17 mouse cellular contexts compared by ENCODE assay signal in the genomic region with DNA sequence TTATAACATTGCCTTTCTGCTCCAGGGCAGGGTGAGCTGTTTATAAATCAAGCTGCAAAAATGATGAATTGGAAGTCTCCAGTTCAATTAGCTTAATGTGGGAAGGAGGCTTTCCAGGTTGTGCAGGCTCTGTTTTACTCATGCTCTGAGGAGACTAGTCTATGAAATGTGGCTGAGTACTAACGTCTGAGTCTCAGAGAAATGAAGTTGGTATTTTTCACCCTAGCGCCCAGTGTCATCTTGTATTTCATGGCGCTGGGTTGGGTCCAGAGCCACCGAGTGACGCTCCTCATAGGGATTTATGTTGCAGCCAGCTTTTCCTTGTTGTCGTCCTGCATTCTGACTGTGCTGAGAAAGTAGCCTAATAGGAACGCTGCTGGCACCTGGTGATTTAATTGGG.
DNase-seq lines count a peak whose midpoint lies in the region; ATAC-seq and TF ChIP-seq lines count a peak whose summit lies in the region.
"Had no signal": no experiment of that assay in that cellular context is flagged by ENCODE, and none has a peak within 500 bp of the region (broad histone marks: within the 10 kb centered on the region; RNA-seq: fewer than 3 reads in every experiment).

No protein-coding gene starts in this region.

- no peak overlapping the region for H3K9ac ChIP-seq in hindbrain, embryonic 13.5 days
- H3K9ac ChIP-seq in hindbrain, postnatal 0 days (replicated peaks; ENCODE audit: low read length) = no peak overlapping the region
- no peak overlapping the region for H3K9ac ChIP-seq in midbrain, embryonic 16.5 days (ENCODE audit: low read depth, low read length)
- H3K9ac ChIP-seq: embryonic facial prominence, embryonic 13.5 days; forebrain, embryonic 13.5 days; heart, embryonic 12.5 days had no signal

- no peak for TF ChIP-seq CTCF in hindbrain, postnatal 0 days (IDR thresholded peaks at IDR 0.05; ENCODE audit: low read depth)
- no peak for TF ChIP-seq CTCF in brain, embryonic 14.5 days (IDR thresholded peaks at IDR 0.05; ENCODE audit: borderline replicate concordance, extremely low read depth, insufficient read depth, insufficient read length)

- H3K27me3 ChIP-seq in hindbrain, embryonic 13.5 days = no peaks in the 10 kb centered on the region
- H3K27me3 ChIP-seq in hindbrain, postnatal 0 days (ENCODE audit: insufficient read depth, low read length) = no peaks in the 10 kb centered on the region
- no peaks in the 10 kb centered on the region for H3K27me3 ChIP-seq in limb, embryonic 10.5 days (ENCODE audit: low read depth, poor library complexity, severe bottlenecking)
- no peaks in the 10 kb centered on the region for H3K27me3 ChIP-seq in midbrain, embryonic 16.5 days (ENCODE audit: control insufficient read depth, insufficient read depth, low read depth, low read length)
- H3K27me3 ChIP-seq: embryonic facial prominence, embryonic 13.5 days; forebrain, embryonic 13.5 days; heart, embryonic 12.5 days had no signal

- no peak for ATAC-seq in hindbrain, embryonic 13.5 days (ENCODE audit: low FRiP score)
- no peak for ATAC-seq in hindbrain, postnatal 0 days
- no peak for ATAC-seq in midbrain, embryonic 16.5 days
- ATAC-seq: forebrain, embryonic 13.5 days had no signal

- DNase-seq in hindbrain, postnatal 0 days (ENCODE audit: low spot score) = no peak
- peak; percentile 70 for DNase-seq in MN1 (ENCODE audit: low spot score)
- peak; percentile 35 for DNase-seq in brain, embryonic 14.5 days (ENCODE audit: low read depth)
- DNase-seq in limb, embryonic 10.5 days (ENCODE audit: low spot score) = peak; percentile 44
- no peak for DNase-seq in cerebellum, adult 11 months
- no peak for DNase-seq in left cerebral cortex, adult 11 months (ENCODE audit: low spot score)
- DNase-seq: adrenal gland, adult 8-10 months; adrenal gland, postnatal 36 days; cerebellum, adult 11-12 months; cerebellum, adult 9-10 months; cerebellum, postnatal 25 days; gastrocnemius, postnatal 25 days had no signal

- WGBS in hindbrain, embryonic 13.5 days = 65% methylated on average over 7 of the region's 7 CpGs
- WGBS in hindbrain, postnatal 0 days = 67% methylated on average over 7 of the region's 7 CpGs
- 35% methylated on average over 7 of the region's 7 CpGs for WGBS in limb, embryonic 10.5 days
- 58% methylated on average over 7 of the region's 7 CpGs for WGBS in midbrain, embryonic 16.5 days

- no peaks in the 10 kb centered on the region for H3K9me3 ChIP-seq in hindbrain, embryonic 13.5 days
- no peaks in the 10 kb centered on the region for H3K9me3 ChIP-seq in hindbrain, postnatal 0 days (ENCODE audit: low read length)
- H3K9me3 ChIP-seq in limb, embryonic 10.5 days (replicated peaks) = no peaks in the 10 kb centered on the region
- no peaks in the 10 kb centered on the region for H3K9me3 ChIP-seq in midbrain, embryonic 16.5 days (replicated peaks; ENCODE audit: control insufficient read depth, low read length, poor library complexity, severe bottlenecking)
- H3K9me3 ChIP-seq: embryonic facial prominence, embryonic 13.5 days; forebrain, embryonic 13.5 days; heart, embryonic 12.5 days had no signal

- H3K27ac ChIP-seq in hindbrain, embryonic 13.5 days = peak overlapping the region; percentile 48; the same call in 1 of the 2 replicates
- H3K27ac ChIP-seq in hindbrain, postnatal 0 days = no peak overlapping the region
- peak overlapping the region; percentile 71; the same call in 1 of the 2 replicates for H3K27ac ChIP-seq in limb, embryonic 10.5 days
- no peak overlapping the region for H3K27ac ChIP-seq in midbrain, embryonic 16.5 days (ENCODE audit: low read length)
- H3K27ac ChIP-seq: embryonic facial prominence, embryonic 13.5 days; forebrain, embryonic 13.5 days had no signal

- H3K4me3 ChIP-seq in hindbrain, embryonic 13.5 days = no peak overlapping the region
- H3K4me3 ChIP-seq in hindbrain, postnatal 0 days (ENCODE audit: low read length) = no peak overlapping the region
- no peak overlapping the region for H3K4me3 ChIP-seq in limb, embryonic 10.5 days
- H3K4me3 ChIP-seq in midbrain, embryonic 16.5 days (ENCODE audit: low read depth, low read length) = no peak overlapping the region
- H3K4me3 ChIP-seq: embryonic facial prominence, embryonic 13.5 days; forebrain, embryonic 13.5 days; heart, embryonic 12.5 days had no signal

- no peak overlapping the region for H3K4me2 ChIP-seq in hindbrain, embryonic 13.5 days
- no peak overlapping the region for H3K4me2 ChIP-seq in hindbrain, postnatal 0 days (ENCODE audit: low read depth, low read length)
- H3K4me2 ChIP-seq in midbrain, embryonic 16.5 days (ENCODE audit: low read length) = no peak overlapping the region
- H3K4me2 ChIP-seq: embryonic facial prominence, embryonic 13.5 days; forebrain, embryonic 13.5 days; heart, embryonic 12.5 days had no signal

- H3K4me1 ChIP-seq in hindbrain, embryonic 13.5 days (replicated peaks) = peaks cover 8% of the 10 kb centered on the region
- H3K4me1 ChIP-seq in hindbrain, postnatal 0 days (ENCODE audit: insufficient read depth, low read length) = no peaks in the 10 kb centered on the region
- H3K4me1 ChIP-seq in limb, embryonic 10.5 days = peaks cover 21% of the 10 kb centered on the region
- H3K4me1 ChIP-seq in midbrain, embryonic 16.5 days (ENCODE audit: control insufficient read depth, insufficient read depth, low read length) = no peaks in the 10 kb centered on the region
- H3K4me1 ChIP-seq: embryonic facial prominence, embryonic 13.5 days; heart, embryonic 12.5 days had no signal

- no peaks in the 10 kb centered on the region for H3K36me3 ChIP-seq in hindbrain, embryonic 13.5 days
- no peaks in the 10 kb centered on the region for H3K36me3 ChIP-seq in hindbrain, postnatal 0 days (ENCODE audit: insufficient read depth, low read length)
- H3K36me3 ChIP-seq in limb, embryonic 10.5 days = no peaks in the 10 kb centered on the region
- H3K36me3 ChIP-seq in midbrain, embryonic 16.5 days (ENCODE audit: control insufficient read depth, insufficient read depth, low read length) = no peaks in the 10 kb centered on the region
- H3K36me3 ChIP-seq: embryonic facial prominence, embryonic 13.5 days; heart, embryonic 12.5 days had no signal

- no peak for TF ChIP-seq POLR2A in brain, embryonic 14.5 days (IDR thresholded peaks at IDR 0.05; ENCODE audit: borderline replicate concordance, extremely low read depth, insufficient read depth, insufficient read length, poor library complexity, severe bottlenecking)

Comparison
In these comparisons a context has a peak if more than half of its experiments do, and no peak if none do; other contexts are left out.
1. H3K27ac ChIP-seq: peak in hindbrain, embryonic 13.5 days (single experiment) and limb, embryonic 10.5 days (single experiment); none in hindbrain, postnatal 0 days (single experiment) and midbrain, embryonic 16.5 days (single experiment).
2. DNase-seq: peak in MN1 (single experiment), brain, embryonic 14.5 days (single experiment) and limb, embryonic 10.5 days (single experiment); none in hindbrain, postnatal 0 days (single experiment), cerebellum, adult 11 months (single experiment) and left cerebral cortex, adult 11 months (single experiment).